Mouse (Mus musculus): ENCODE measurements around the gene Zfp704.

Gene Zfp704

DNA sequence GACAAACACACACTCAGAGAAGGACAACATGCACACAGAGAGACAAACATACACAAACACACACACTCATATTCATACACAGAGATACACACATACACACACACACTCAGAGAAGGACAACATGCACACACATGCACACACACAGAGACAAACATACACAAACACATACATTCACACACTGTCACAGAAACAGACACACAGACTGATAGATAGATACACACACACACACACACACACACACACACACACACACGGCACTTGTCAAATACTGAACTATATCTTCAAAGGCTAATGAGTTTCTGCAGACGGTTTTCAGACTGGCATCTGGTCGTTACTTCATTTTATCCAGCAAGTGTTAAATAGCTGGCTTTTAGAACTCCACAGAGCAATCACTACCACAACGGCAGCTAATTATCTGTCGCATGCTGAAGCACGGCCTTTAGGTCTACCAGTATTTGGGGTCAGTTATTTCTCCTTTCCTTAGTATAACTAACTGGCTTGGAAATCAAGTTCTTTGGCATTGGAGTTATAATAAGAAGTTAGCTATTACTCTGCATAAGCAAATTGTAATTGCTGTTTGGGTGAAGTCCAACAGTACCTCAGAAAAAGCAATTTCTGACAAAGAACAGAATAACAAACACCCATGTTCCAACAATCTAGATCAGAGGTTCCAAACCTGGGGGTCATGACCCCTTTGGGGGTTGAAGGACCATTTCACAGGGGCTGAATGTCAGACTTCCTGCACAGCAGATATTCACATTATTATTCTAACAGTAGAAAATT is 51.9 kb downstream of the Zfp704 start:
- no peak for DNase-seq (ENCODE audit: low spot score in 2 of 2)

DNA sequence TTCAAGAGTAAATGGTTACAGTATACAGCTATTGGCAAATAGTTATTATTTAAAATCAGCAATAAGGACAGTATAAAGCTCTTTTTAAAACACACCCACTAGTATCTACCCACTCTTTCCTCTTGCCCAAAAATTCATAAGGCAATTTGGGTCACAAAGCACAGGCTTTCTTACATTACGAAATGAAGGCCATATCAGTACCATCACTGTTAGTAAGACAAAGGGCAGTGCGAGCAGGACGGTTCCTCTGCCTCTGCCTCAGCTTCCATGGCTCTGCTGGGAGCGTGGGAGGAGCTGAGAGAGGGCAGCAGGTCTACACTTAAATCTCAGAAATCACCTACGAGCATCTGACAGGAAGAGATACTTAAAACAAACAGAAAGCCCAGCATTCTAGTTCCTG is 53.7 kb downstream of the Zfp704 start:
- DNase-seq (ENCODE audit: low spot score in 2 of 2), result no peak

DNA sequence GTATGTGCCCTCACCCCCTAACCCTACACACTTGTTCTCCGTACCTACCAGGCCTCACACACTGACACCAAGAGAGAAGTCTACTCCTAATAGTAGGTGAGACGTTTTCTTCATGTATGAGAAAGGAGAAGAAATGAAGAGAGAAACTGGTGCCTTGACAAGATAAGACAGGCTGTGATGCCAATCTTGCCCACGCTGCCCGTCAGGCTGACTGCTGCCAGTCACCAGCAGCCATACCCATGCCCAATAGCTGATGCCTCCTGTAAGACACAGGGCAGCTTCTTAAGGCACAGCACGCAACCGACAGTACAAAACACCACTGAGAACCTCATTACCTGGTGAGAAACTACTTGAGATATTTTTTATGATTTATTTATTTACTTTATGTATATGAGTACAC is 55.0 kb downstream of the Zfp704 start:
- DNase-seq (ENCODE audit: low spot score in 2 of 2), result no peak

DNA sequence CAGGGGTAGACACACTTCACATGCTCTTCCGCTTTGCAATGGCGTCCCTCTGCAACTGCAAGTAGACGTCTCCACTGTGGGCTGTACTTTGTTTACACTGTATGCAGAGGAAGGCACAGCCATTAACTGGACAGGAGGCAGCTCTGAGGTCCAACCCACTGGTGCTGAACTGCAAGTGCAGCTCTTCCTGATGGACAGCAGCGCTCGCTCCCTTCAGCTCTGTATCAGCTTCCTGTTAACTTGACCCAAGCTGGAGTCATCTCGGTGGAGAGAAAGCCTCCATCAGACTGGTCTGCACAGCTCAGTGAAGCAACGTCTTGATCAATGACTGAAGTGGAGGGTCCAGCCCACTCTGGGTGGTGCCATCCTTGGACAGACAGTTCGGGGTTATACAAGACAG is 57.6 kb downstream of the Zfp704 start:
- no peak for DNase-seq (ENCODE audit: low spot score in 2 of 2)

DNA sequence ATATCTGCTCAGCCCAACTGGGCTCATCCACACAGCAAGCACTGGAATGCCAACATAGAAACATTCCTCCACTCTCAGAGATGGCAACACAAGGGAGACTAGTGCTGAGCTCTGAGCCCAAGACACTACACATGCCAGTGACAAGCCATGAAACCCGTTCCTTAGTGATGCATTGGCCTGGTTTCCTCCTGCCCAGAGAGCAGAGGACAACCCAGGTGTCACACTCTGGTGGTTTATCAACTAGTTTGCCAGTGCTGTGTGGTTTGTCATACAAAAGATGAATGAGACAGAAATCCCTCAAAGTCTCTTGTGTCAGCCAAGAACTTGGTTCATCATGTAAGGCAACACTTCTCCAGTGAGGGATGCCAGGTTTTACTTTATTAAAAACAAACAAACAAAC is 59.0 kb downstream of the Zfp704 start:
- no peak for DNase-seq (ENCODE audit: low spot score in 2 of 2)

DNA sequence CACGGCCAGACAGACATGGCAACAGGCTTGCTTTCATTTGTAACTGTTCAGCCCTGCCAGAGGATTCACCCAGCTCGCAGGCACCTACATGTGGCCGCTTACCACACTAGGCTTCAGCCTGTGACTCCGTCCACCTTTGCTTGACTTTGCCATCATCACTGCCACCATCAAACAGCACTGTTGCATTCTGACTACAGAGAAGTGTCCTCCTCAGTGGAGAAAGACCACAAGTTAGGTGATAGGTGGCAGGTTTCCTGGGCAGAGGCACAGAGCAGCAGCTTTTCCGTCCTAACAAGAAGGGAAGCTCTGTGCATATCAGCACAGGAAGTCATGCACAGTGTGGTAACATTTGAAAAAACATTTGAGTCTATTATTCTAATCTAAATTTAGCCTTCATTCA is 60.1 kb downstream of the Zfp704 start:
- no peak for DNase-seq (ENCODE audit: low spot score in 2 of 2)

DNA sequence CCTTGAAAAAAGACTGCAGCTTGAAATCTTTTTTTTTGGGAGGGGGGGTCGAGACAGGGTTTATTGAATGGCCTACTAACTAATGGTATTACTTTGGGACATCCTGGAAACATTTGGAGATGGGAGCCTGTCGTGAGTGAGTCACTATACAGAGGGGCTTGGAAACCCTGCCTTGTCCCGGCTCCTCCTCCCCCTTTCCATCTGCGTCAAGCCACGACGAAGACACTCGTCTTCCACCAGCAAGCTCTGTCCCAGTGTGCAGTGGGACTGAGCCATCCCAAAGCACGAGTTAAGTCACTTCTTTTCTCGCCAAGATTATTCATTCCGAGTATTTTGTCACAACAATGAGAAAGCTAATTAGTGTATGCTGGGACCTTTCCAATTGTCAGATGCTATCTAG is 61.7 kb downstream of the Zfp704 start:
- no peak for DNase-seq (ENCODE audit: low spot score in 2 of 2)

DNA sequence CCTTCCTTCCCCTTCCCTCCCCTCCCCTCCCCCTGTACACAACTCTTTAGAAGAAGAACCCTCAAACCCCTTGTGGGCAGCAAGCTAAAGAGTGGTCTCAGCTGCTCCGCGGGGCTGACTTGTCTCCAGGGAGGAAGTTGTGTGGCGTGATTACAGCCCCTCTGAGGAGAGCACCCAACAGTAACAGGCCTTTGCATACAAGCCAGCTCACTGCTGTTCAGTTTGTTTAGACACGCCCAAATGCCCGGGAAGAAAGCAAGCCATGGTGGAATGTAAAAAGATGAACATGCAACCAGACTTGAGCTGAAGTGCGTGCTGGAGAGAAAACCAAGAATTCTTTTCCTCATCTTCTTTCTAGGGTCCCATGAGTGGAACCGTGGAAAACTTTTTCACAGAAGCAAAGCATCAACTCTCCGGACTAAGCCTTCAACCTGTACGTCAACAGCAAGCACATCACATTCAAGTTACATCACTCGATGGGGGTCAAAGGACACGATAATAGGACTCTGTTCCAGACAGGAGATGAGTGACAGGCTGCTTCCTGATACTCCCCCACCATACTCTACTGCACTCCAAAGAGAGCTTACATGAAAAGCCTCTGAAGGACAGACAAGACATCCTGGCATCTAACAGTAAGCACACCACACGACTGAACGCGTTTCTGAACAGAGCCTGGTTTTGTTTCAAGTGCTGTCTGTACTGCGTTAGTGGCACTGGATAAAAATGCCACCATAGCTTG is 62.8 kb downstream of the Zfp704 start:
- no peak for DNase-seq (ENCODE audit: low spot score in 2 of 2)

DNA sequence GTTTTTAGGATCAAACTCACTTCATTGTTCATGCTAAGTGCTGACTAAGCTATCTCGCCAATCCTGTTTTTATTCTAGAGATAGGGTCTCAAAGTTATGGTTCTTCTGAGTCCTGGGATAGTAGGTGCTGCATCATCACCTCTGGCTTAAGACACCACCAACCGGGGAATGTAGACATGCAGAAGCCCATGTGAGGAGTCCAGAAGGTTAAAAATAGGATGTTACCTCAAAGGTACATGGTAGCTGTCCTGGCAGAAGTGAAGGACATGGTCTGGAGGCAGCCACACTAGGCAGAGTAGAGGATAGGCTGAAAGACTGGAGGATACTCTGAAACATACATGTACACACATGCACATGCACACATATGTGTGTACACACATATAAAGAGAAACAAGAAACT is 65.5 kb downstream of the Zfp704 start:
- no peak for DNase-seq (ENCODE audit: low spot score in 2 of 2)

DNA sequence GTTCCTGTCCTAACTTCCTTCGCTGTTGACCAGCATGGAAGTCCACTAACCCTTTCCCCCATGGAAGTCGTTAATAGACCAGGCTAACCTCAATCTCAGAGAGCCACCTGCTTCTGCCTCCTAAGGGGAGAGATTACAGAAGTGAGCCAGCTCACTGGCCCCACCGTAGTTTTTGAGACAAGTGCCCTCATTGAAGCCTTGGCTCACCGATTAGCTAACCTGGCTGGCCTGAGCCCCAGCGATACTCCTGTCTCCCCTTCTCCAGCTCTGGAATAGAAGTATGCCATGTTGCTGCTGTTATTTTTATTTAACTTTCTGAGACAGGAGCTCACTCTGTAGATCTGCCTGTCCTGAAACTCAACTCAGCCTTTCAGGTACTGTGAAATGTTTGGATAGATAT is 66.0 kb downstream of the Zfp704 start:
- no peak for DNase-seq (ENCODE audit: low spot score in 2 of 2)

DNA sequence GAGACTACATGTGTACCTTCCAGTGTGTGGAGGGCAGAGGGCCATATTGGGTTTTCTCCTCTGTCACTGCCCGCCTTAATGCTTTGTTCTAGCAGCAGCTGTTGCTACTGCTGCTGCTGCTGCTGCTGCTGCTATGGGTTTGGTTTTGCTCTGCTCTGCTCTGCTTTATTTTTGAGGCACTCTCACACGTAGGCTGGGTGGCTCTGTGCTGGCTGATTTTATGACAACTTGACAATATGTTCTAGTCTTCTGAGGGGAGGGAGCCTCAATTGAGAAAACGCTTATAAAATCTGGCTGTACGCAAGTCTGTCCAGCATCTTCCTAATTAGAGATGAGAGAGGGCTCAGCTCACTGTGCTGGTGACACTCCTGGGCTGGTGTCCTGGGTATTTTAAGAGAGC is 66.4 kb downstream of the Zfp704 start:
- no peak for DNase-seq (ENCODE audit: low spot score in 2 of 2)

DNA sequence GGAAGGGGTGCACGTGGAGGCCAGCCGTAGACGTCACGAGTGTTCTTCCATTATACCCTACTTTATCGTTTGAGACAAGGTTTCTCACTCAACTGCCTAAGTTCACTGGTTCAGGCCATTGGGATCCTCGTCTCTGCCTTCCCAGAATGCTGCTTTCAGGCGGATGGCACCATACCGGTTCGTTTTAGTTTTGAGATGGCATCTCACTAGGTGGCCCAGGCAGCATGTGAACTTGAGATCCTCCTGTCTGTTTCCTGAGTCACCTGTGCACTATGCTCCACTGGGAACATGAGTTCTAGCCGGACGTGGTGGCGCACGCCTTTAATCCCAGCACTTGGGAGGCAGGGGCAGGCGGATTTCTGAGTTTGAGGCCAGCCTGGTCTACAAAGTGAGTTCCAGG is 68.3 kb downstream of the Zfp704 start:
- no peak for DNase-seq (ENCODE audit: low spot score in 2 of 2)

DNA sequence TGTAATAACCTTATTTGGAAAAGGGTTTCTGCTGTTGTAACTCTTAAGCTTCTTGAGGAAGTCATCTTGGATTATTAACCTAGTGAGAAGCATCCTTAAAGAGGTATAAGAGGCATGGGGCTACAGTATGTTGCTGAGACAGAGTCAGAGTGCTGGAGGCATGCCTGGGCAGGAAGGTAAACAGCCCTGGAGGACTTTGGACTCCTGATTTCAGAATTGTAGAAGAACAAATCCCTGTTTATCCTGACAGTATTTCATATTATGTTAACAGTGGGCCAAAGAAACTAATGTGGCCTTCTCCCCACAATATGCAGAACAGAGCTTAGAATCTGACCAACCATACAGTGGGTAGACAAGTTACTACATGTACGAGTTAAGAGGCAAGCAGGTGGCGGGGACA is 71.4 kb downstream of the Zfp704 start:
- DNase-seq (ENCODE audit: low spot score in 2 of 2), result no peak

DNA sequence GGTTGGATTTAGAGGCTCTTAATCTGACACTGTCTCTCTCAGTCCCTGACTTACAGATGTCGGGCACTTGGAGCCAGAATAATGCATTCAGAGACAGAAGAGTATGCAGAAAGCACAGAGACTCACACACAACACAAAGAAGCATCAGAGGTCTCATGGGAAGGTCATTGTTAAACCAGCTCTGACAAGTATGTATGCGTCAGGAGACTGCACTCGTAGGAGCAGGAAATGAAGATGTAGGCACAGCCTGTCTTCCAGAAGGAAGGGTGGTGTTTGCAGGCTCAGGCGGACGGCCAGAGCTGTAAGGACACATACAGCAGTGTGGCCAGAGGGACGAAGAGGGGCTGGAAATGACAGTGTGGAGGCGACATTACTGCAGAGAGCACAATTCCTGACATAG is 72.0 kb downstream of the Zfp704 start:
- no peak for DNase-seq (ENCODE audit: low spot score in 2 of 2)

DNA sequence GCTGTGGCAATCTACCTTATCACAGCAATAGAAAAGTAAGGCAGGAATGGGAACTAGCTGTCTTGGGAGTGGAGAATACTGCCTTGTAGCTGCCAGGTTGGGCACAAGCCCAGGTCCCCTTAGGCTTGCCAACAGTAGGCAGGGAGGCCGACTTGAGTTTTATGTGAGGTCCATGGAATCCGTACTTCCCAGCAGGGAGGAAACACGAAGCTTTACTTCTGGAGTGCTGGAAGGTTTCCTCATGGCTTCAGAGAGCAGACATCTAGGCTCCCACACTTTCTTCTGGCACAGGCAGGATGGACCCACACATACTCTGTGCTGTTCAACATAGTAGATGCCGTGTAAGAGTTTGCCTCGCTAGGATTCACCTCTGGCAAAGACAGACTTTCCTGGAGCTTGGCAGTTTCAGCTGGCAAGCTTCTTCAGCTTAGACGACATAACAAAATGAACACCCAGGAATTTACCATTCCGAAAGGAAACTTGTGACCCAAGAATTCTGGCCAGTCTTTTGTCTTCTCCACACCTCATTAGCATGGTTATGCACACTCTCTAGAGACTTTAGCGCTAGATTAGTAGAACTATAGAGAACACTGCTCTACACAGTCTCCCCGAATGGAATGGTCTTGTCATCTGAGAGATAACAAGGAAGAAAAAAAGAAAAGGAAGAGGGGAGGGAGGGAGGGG is 79.6 kb downstream of the Zfp704 start:
- no peak for DNase-seq (ENCODE audit: low spot score in 2 of 2)

DNA sequence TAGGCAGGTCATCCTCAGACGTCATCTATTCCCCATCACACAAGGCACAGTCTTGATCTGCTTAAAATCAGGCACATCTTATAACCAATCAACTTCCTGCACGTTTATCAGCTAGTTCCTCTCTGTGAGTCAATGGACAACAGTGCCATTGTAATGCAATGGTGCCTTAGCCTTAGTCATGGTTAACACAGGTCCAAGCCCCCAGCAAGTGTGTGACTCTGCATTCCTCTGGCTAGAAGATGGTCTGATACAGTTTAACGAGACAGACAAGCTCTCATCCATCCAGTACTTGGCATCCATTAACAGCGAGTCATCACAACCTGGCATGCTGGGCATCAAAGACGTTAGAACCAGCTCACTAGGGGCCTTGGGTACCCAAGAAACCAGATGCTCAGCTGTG is 85.5 kb downstream of the Zfp704 start:
- DNase-seq (ENCODE audit: low spot score in 2 of 2), result no peak

DNA sequence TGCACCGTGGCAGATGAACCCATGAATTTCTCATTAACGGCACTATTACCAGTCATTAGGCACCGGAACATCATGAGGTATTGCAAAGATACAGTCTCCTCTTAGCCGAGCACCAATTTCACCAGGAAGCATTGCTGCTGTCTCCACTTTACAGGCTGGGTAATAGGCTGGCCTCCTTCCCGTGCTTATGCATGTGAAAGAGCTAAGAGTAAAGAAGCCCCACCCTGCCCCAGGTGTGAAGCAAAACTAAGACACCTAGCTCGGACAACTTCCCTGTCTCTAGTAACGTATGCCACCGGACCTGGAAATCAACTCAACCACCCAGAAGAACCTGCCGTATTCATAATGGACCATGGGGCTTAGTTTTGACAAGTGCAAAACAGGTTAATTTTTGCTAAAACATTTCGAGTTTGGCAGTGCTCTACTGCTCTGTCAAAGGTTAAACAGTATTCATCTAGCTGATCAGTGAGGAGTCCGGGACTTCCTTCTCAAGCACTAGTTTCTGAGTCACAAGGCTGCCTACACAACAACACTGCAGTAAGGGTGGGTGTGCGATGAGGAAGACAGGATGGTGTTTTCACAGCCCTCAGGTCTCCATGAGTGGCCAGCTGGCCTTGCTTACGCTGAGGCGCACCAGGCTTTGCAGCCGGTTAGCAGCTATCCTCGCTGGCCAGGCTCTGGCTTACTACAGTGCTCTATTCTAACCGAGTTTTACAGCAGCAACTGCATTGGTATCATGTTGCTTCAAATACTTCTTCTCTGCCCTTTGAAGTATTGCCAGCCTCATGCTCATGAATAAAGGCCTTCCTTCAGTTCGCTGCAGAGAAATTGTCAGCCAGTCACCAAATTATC is 86.6 kb downstream of the Zfp704 start:
- no peak for DNase-seq (ENCODE audit: low spot score in 2 of 2)

DNA sequence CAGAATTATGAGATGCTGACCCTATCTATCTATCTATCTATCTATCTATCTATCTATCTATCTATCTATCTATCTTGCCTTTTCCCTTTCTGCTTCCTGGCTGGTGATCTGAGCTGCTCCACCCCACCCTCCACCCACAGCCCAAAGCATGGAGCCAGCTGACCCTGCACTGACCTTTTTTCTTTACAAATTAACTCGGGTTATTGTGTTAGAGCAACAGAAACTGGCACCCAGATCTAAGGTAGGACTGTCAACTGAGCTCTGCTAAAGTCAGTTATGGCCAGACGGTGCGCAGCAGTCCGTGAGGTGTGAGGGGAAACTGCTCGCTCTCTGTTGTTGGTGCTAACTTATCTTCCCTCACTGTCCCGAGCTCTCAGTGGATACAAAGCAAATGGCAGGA is 87.9 kb downstream of the Zfp704 start:
- no peak for DNase-seq (ENCODE audit: low spot score in 2 of 2)

DNA sequence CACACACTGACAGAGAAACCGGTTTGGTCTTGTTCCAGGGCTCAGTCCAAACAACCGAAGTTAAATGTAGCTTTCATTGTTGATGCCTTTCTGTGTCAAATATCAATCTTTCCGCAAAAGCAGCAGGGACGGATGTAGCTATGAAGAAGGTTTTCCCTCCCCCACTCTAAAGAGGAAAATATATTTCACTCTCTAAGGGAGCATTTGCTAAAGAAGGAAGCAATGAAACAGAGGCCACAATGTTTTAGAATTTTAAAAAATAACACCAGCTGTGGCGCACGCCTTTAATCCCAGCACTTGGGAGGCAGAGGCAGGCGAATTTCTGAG is 89.2 kb downstream of the Zfp704 start:
- DNase-seq (ENCODE audit: low spot score in 2 of 2), result no peak

DNA sequence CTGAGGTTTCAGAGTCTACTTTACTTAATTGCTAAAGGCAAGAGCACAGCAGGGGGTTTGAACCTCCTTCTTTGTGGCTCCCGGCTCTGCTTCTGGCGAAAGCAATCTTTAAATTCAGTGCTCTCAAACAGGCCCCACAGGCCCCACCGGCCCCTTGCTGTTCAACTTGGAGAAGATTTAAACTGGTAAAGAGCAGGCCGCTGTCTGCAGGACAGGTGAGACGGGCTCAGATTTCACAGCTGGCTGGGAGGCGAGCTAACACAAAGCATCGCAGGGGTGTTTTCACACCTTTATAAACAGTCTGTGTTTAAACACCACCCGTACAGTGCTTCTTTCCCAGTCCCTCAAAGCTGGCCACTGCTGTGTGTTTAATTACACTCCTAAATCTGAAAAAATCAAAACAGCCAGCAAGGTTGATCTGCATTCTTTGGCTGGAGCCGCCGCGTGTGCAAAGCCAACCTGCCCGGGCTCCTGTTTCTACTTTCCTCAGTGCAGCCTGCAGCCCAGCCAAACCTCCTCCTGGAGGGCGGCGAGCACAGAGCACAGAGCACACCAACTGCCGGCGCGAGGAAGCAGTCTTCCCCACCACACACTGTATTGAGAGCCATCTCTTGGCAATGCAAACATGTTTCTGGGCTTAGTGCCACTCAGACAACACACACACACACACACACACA is 89.7 kb downstream of the Zfp704 start:
- DNase-seq (ENCODE audit: low spot score in 2 of 2), result peak in 1 of 2 experiments; percentile 47

DNA sequence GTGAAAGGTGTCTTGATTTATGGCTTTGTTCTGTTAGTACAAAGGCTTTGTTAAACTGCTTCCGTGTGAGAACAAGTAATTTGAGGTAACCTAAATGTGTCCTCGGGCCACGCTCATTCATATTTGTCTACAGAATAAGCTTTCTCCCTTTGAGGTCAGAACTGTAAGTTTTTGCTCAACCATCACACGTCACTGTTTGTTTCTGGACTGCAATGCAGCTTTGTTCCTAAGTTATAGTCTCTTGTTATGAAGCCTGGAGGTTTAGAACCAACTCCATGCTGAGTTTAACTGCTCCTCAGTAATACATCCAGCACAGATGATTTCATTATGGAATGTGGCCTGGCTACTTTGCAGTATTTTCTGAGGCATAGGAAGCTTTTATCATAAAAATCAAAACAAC is 90.4 kb downstream of the Zfp704 start:
- DNase-seq (ENCODE audit: low spot score in 2 of 2), result no peak

DNA sequence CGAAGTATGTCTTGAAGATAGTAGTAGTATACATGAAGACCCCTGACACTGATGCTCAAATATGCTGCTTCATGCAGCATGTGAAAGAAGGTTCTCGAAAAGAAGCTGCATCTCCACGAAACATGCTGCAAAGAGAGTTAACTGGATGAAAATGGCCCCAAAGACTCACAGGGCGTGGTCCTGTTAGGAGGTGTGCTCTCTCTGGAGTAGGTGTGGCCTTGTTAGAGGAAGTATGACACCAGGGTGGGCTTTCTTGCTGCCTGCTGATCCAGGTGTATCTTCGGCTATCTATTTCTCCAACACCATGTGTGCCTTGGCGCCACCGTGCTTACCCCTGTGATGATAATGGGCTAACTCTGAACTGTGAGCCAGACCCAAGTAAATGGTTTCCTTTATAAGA is 90.9 kb downstream of the Zfp704 start:
- no peak for DNase-seq (ENCODE audit: low spot score in 2 of 2)

All from frontal cortex, postnatal 25 days (tissue).